Mouse (Mus musculus) MEL (cell line): ENCODE measurements around the gene Gls2.

Source experiments
- CTCF ChIP-seq, 3 experiments: IDR thresholded peaks in 2 of 3; conservative IDR thresholded peaks in 1 of 3; 2 replicates each; pipeline ENCODE4 v1.5.1; 2011 to 2012; ENCODE audit warnings: low read length in 3 of 3, low read depth in 2 of 3, mild to moderate bottlenecking in 2 of 3, improper control_type of control experiment in 1 of 3, inconsistent platforms in 1 of 3, mixed read lengths in 1 of 3, moderate library complexity in 1 of 3; ENCODE audit not compliant: control insufficient read depth in 1 of 3, insufficient read depth in 1 of 3, poor library complexity in 1 of 3, severe bottlenecking in 1 of 3
- E2F4 ChIP-seq: IDR thresholded peaks from 2 replicates; pipeline ENCODE4 v1.6.1; 2011; ENCODE audit warnings: low read depth, low read length, improper control_type of control experiment, borderline replicate concordance
- EP300 ChIP-seq, 2 experiments: IDR thresholded peaks; 2 replicates each; pipeline ENCODE4 v1.6.1; 2011; ENCODE audit warnings: improper control_type of control experiment in 2 of 2, low read length in 2 of 2, low read depth in 1 of 2, mild to moderate bottlenecking in 1 of 2
- MXI1 ChIP-seq: IDR thresholded peaks from 2 replicates; pipeline ENCODE4 v1.6.1; 2011; ENCODE audit warnings: mild to moderate bottlenecking, low read depth, low read length, improper control_type of control experiment
- MYB ChIP-seq: IDR thresholded peaks from 2 replicates; pipeline ENCODE4 v1.6.1; 2011; ENCODE audit warnings: mild to moderate bottlenecking, low read depth, low read length, improper control_type of control experiment
- NRF1 ChIP-seq: IDR thresholded peaks from 2 replicates; pipeline ENCODE4 v1.6.1; 2014; ENCODE audit warnings: low read depth, mild to moderate bottlenecking, inconsistent platforms, low read length, improper control_type of control experiment, moderate library complexity; ENCODE audit not compliant: poor library complexity, insufficient read depth, severe bottlenecking
- POLR2A ChIP-seq, 2 experiments: IDR thresholded peaks; 2 replicates each; pipeline ENCODE4 v1.6.1; 2011 to 2012; ENCODE audit warnings: low read length in 2 of 2, mild to moderate bottlenecking in 2 of 2, control low read depth in 1 of 2, improper control_type of control experiment in 1 of 2, low read depth in 1 of 2, moderate library complexity in 1 of 2; ENCODE audit not compliant: control insufficient read depth in 1 of 2, insufficient read depth in 1 of 2, poor library complexity in 1 of 2
- POLR2AphosphoS5 ChIP-seq: IDR thresholded peaks from 2 replicates; pipeline ENCODE4 v1.6.1; 2012; ENCODE audit warnings: low read depth, borderline replicate concordance, mild to moderate bottlenecking, inconsistent platforms, low read length, moderate library complexity, mixed read lengths
- TAL1 ChIP-seq: IDR thresholded peaks from 2 replicates; pipeline ENCODE4 v1.6.1; 2012; ENCODE audit warnings: mild to moderate bottlenecking, inconsistent platforms, low read length, moderate library complexity, mixed read lengths
- TBP ChIP-seq: IDR thresholded peaks from 2 replicates; pipeline ENCODE4 v1.8.0; 2011; ENCODE audit warnings: low read depth, low read length, improper control_type of control experiment

GRCm38 (mm10) chr10:128244121-128244520 lies 49.9 kb downstream of the Gls2 start:
- TF ChIP-seq EP300 (IDR thresholded peaks at IDR 0.05; ENCODE audit: low read depth in 1 of 2, low read length in 2 of 2) (no peak), CTCF (IDR thresholded peaks at IDR 0.05 in 2 of 3, conservative IDR thresholded peaks at IDR 0.05 in 1 of 3; ENCODE audit: control insufficient read depth in 1 of 3, insufficient read depth in 1 of 3, low read depth in 2 of 3, low read length in 3 of 3, poor library complexity in 1 of 3, severe bottlenecking in 1 of 3) (no peak), TBP (no peak), MXI1 (no peak), POLR2A (IDR thresholded peaks at IDR 0.05; ENCODE audit: control insufficient read depth in 1 of 2, insufficient read depth in 1 of 2, low read depth in 1 of 2, low read length in 2 of 2, poor library complexity in 1 of 2) (no peak), POLR2AphosphoS5 (no peak), E2F4 (no peak), NRF1 (no peak), TAL1 (no peak), MYB (no peak)
